Mouse (Mus musculus): ENCODE measurements around the gene Map3k14.

The Map3k14 gene

GRCm38 (mm10) chr11:103271979-103272378 lies 4.7 kb upstream of the Map3k14 start:
- no peak for DNase-seq (ENCODE audit: low spot score)

DNA sequence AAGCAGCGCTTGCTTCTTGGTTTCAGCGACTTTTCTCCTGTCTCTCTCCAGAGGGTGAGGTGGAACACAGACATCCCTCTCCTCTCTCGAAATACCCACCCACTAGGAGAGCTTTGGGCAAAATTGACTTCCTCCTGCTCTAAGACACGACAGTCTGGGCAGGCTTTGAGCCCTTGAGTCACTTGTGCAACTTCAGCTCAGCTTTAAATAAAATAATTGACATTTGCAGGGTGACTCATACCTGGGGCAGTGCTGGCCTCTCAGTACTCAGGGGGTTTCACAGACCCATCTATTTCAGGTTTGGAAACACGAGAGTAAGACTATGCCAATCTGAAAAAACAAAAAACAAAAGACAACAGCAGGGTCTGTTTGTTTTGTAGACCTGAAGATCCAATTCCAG lies 2.2 kb upstream of the Map3k14 start:
- DNase-seq (ENCODE audit: low spot score): no peak

DNA sequence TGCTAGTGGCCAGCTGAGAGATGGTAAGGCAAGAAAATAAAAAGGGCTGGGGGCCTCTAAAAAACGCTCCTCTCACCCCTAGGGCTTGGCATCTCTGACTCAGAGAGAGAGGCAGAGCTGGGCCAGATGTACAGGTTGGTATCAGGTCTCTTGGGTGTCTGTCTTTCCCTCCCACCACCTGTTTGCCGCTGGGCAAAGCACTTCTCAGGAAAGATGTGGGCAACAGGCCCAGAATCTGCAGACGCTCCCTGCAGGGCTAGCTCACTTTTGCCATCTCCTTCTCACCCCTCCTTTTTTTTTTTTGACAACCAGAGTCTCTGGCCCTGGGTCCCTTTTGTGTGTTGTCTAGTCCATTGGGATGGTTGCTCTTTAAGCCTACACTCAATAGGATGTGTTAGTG lies 1.6 kb upstream of the Map3k14 start:
- no peak for DNase-seq (ENCODE audit: low spot score)

DNA sequence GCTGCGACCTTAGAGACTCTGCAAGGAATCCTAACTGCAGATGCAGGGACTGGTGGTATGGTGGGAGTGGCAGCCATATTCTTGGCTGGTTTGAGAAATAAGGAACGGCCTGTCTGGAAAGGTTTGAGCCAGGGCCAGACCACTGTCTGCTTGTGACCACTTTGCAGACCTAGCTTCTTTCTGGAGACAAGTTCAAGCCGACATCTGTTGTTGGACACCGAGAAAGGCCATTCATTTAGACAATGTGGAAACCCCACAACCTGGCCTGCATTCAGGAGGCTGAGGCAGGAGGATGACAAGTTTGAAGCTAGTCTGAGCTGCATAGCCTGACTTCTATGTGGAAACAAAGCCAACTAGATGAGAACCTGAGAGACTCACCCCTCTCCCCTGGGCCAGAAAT lies 1.1 kb upstream of the Map3k14 start:
- DNase-seq (ENCODE audit: low spot score): no peak

DNA sequence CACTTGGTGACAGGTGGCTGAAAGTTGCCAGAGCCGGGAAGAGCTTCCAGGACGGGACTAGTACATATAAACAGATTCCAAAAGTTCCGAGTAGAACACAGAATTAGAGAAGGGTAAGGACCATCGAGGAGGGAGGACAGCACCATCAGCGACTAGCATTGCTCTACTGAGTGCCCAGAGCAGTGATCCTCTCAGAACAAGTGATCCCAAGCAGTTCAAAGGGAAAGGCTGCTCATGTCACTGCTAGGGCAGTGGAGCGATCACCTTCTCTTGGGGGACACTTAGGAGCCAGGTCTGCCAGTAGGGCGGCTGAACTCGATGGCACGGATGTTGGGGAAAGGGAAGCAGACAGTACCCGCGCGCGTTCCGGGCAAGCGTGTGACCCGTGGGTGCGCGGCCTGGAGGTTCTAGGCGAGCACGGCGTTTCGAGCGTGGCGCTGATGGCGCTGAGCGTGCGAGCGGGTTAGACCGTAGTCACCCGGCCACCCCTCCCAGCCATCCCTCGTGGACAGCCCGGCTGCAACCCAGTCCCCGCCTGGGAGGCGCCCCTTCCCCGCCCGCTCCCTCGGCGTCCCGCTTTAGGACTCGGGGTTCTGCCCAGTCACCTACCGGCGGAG lies 435 bp downstream of the Map3k14 start:
- DNase-seq (ENCODE audit: low spot score): no peak

- DNase-seq (ENCODE audit: low spot score): no peak
These were observed 1.4 kb downstream of the Map3k14 start for GRCm38 (mm10) chr11:103265856-103266255.

- no peak for DNase-seq (ENCODE audit: low spot score)
These were observed 2.1 kb downstream of the Map3k14 start for GRCm38 (mm10) chr11:103265211-103265610.

DNA sequence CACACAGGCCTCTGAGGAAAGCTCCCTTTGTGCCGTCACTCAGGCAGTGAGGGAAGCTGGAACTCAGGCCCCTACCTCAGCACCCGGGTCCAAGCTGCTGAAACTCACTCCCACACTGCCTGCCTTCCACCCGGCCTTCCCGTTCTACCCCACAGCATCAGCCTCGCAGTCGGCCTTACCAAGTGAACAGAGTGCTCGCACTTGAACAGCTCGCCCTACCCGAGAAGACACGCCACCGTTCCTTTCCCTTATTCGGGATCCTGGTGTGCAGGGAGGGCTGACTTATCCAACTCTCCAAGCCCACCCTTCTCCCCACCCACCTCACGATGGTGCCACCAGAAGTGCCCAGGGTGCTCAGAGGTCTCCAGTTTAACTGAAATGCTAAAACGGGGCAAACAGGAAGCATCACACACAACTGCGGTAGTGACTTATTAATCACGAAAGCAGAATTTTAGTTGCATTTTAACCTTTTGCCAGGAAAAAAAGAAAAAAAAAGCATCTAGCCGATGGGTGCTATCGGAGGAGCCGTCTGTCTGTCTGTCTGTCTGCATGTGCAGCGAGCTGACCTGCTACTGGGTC lies 2.8 kb downstream of the Map3k14 start:
- no peak for DNase-seq (ENCODE audit: low spot score)

DNA sequence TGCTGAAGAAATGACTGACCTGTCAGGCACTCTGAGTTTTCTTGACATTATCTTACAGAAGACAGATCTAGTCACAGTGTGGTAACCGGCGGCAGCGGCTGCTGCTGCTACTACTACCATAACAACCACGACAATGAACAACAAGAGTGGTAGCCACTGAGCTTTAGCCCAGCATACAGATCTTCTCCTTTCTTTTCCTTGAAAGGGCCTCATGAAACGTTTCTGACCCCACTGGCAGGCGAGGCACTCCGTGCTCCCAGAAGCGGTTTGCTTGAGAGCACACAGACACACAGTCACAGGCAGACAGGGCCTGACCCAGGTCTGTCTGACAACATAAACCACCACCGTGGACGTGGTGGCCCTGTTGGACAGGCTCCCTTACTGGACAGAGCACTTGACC lies 3.7 kb downstream of the Map3k14 start:
- no peak for DNase-seq (ENCODE audit: low spot score)

GRCm38 (mm10) chr11:103262412-103263267 lies 4.6 kb downstream of the Map3k14 start:
- DNase-seq (ENCODE audit: low spot score): no peak

DNA sequence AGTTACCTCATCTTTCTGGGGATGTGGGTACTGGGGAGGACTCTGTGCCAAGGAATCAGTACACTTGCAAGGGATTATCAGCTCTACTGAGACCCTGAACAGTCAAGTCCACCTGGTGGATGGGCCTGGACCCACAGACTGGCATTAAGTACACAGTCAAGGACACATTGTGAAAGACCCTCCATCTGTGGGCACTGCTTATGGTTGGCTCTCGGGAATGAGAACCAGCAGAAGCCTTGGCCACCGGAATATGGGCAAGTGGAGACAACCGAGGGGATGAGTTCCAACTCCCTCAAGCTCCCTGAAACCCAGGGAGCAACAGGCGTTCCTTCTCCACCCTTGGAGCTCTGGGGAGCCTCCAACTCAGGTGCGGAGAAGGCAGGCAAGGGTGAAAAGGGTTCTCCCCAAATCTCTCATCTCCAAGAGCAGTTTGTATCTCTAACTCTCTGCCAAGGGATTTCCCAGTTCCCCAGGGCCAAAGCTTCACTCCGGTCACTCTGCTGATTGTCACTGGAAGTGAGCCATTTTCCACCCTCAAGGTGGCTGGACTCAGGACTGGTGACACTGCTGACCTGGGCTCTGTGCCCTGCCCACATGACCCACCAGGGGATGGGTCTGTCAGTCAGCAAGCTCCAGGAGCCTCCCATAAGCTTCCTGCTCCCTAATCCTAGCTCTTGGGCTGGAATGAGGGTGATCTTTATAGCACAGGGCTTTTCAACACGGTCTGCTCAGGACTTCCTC lies 5.4 kb downstream of the Map3k14 start:
- DNase-seq (ENCODE audit: low spot score): no peak

DNA sequence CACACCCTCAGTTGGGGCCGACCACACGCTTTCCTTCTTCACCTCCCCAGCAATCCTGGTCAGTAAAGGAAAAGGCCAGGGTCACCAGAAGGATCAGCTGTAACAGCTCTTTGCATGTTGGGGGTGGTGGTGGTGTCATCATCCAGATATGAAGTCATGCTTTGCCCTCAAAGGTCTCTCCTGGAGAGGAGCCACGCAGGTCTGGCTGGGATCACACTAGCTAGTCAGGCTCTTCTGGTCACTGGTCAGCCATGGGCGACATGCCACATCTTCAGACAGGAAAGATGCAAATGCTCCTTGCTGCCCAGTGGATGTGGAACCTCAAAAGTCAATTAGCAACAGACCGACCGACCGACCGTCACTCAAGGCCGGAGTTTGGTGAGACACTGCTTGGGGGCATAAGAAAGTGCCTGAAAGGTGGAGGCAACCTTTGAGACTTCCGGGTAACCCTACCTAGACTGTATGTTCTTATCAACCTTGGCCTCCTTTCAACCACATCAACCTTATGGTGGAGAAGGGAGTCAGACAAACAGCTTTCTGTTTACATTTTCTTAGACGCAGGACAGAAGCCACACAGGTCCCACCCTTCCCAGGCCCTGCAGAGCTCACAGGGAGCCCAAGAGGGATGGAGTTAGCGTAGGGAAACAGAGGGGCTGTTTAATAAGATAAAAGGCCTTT lies 6.6 kb downstream of the Map3k14 start:
- no peak for DNase-seq (ENCODE audit: low spot score)

DNA sequence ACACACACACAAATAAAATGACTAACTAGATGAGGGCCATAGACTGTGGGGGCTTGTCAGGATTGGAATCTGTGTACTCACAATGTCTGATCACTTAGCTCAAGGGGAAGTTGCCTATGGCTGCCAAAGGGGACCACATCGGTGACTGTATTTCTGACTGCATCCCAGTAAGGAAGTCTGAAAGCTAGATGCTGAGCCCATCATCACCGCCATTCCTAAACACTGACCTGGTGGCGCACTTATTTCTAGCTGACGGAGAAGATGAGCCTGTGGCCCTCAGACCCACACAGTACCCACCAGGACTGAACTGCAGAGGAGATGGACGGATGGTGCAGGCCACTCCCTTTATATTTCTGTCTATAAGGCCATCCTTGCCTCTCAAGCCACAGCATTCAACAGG lies 7.2 kb downstream of the Map3k14 start:
- no peak for DNase-seq (ENCODE audit: low spot score)

DNA sequence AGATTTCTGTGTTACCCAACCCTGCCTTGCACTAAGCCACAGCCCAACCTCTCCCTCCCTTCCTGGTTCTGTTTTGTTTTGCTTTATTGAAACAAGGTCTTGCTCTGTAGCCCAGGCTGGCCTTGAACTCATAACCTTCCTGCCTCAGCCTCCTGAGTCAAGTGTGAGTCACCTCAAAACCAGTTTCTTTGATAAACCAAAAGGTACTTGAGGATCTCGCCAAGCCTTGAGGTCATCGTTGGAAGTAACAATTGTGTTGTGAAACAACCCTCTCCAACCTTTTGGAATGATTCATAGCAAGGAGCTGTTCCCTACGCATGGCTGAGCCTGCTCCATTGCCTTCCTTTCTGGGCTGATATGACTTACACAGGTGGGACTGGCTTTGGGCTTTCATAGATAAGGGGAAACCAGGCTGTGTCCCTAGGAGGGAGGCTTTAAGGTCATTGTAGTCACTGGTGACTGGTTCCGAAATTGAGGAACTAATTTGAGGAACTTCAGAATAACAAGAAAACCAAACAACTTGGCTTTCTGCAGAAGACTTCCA lies 9.3 kb downstream of the Map3k14 start:
- DNase-seq (ENCODE audit: low spot score): no peak

DNA sequence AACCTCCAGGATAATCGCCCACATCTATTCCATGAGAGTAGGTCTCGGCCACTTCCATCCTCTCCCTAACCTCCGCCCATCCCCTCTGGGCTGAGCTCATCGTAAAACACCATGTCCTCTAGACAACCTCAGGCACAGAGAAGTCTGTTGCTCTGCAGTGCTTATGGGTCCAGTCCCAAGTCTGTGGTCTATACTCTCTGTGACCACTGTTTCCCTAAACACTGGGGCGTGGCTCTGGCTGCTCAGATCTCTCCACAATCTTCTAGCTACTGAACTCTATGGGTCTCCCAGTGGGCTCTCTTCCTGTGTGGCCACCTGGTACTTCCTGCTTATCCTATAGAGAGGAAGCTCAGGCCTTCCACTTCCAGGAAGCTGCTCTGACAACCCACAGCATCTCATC lies 13.7 kb downstream of the Map3k14 start:
- no peak for DNase-seq (ENCODE audit: low spot score)

GRCm38 (mm10) chr11:103252380-103252779 lies 14.9 kb downstream of the Map3k14 start:
- no peak for DNase-seq (ENCODE audit: low spot score)

GRCm38 (mm10) chr11:103250324-103250723 lies 16.9 kb downstream of the Map3k14 start:
- no peak for DNase-seq (ENCODE audit: low spot score)

DNA sequence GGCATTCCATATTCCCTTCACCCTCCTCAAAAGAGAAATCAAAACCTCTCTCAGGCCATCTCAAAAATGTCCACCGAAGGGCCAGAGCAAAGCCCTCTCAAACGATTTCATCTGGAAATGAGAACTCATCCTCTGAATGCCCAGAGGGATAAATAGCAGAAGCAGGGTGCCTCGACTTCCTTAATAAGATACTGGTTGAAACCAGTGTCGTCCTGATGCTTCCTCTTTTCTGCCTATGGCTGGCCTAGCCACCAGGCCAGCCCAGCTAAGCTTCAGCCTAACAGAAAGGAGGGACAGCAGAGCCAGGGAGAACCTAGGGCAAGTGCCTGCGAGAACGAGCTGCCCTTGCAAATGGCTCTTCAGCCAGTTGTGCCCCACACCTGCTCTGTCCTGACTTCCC lies 17.8 kb downstream of the Map3k14 start:
- DNase-seq (ENCODE audit: low spot score): no peak

- no peak for DNase-seq (ENCODE audit: low spot score)
These were observed 18.4 kb downstream of the Map3k14 start for GRCm38 (mm10) chr11:103248837-103249236.

- no peak for DNase-seq (ENCODE audit: low spot score)
These were observed 19.6 kb downstream of the Map3k14 start for GRCm38 (mm10) chr11:103247504-103248177.

DNA sequence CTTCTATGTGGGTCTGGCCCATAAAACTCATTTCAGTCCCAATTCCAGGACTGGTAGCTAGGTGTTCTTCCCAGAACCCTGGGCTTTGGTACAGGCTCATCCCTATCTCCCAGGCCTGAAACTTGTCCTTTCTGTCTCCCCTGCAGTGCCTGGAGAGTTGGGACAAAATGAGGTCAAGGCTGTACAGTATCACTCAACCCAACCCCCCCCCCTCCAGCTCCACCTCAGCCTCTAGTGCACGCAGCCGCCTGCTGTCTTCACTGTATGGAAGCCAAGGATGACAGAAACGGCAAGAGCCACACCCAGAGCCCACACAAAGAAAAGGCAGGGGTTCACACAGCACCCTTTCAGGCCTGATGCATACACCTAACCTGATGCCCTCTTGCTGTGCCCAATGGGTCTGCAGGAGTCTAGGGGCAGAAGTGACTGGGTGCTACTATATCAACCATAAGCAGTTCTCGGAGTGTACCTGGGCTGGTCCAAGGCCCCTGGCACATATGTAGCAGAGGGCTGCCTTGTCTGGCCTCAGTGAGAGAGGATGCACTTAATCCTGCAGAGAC lies 20.5 kb downstream of the Map3k14 start:
- DNase-seq (ENCODE audit: low spot score): no peak
